Mouse (Mus musculus) cortical plate, adult 2 months (tissue): ENCODE measurements around the gene Gm10382.

Experiments
- CTCF ChIP-seq: fragments of 200-500 bp; IDR thresholded peaks from 2 replicates; pipeline ENCODE4 v1.5.1; 2011; ENCODE audit warnings: mild to moderate bottlenecking, control low read depth, low read length; ENCODE audit not compliant: insufficient read depth; ENCODE audit errors: extremely low read depth
- POLR2A ChIP-seq: fragments of 200-500 bp; IDR thresholded peaks from 2 replicates; pipeline ENCODE4 v1.6.1; 2011; ENCODE audit warnings: mild to moderate bottlenecking, low read length, control low read depth; ENCODE audit not compliant: insufficient read depth; ENCODE audit errors: extremely low read depth

DNA sequence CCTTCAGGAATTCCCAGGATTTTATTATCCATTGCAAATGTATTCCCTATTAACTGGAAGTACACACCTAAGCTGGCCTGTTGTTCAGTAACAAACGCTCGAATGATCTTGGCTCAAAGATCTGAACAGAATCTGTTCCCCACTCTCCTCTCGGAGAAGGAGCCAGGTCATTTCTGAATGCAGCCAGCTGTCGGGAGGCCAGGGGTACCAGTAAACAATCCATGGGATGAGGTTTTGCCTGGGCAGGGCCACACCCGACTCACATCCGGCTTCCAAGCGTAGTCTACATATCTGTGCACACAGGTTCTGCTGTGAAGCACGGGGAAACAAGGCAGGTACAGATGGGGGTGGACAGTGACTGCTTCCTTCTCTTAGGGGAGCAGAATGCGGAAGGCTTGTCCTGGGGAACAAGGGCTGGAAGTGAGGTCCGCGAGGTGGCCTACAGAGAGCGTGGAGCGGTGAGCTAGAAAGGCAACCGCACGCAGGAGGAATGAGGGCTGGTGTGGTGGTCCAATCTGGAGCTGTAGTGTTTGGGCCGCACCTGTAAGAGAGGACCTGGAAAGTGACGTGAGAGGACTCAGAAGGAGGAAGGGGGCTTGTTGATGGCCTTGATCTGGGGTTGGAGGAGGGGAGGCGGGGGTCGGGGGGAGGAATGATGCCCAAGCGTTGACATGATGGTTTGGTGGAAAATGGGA is 17.3 kb downstream of the Gm10382 start:
- TF ChIP-seq POLR2A, result peak; percentile 49
- TF ChIP-seq CTCF, result no peak
